Comparison of ENCODE assay signal across 23 mouse cellular contexts in the genomic region with DNA sequence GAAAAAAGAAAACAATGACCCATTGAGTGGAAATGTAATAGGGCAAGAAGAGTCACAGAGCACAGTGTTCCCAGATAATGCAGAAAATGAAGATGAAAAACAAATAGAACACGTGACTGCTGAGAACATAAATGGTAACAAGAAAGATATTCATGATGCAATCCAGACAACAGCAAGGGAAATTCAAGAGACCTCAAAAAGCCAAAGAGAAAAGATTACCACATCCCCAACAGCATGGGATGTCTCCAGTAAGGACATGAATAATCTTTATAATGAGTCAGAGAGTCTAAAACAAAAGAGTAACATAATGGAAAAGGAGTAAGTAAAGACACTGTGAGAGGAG. TPM values are rescaled to one million over a fixed set of nuclear protein-coding genes. Genes with fewer than 3 reads are reported as not detected.
A peak's percentile ranks its signal among the peaks of the same experiment; 100 is the strongest.
DNase-seq lines count a peak whose midpoint lies in the region; ATAC-seq lines count a peak whose summit lies in the region.
"Had no signal": no experiment of that assay in that cellular context is flagged by ENCODE, and none has a peak within 500 bp of the region (broad histone marks: within the 10 kb centered on the region; RNA-seq: fewer than 3 reads in every experiment).

No protein-coding gene starts in this region.

- 56% methylated on average over 1 of the region's 1 CpGs for WGBS in hindbrain, embryonic 11.5 days
- 57% methylated on average over 1 of the region's 1 CpGs for WGBS in hindbrain, embryonic 12.5 days
- WGBS in midbrain, embryonic 15.5 days, result 43% methylated on average over 1 of the region's 1 CpGs
- 45% methylated on average over 1 of the region's 1 CpGs for WGBS in midbrain, embryonic 13.5 days
- 47% methylated on average over 1 of the region's 1 CpGs for WGBS in midbrain, embryonic 16.5 days
- 59% methylated on average over 1 of the region's 1 CpGs for WGBS in liver, embryonic 12.5 days (ENCODE audit: insufficient replicate concordance)

- no peaks in the 10 kb centered on the region for H3K4me1 ChIP-seq in hindbrain, embryonic 11.5 days (replicated peaks; ENCODE audit: control insufficient read depth, insufficient read depth, low read length)
- H3K4me1 ChIP-seq in hindbrain, embryonic 12.5 days, result no peaks in the 10 kb centered on the region
- no peaks in the 10 kb centered on the region for H3K4me1 ChIP-seq in midbrain, embryonic 15.5 days
- H3K4me1 ChIP-seq in midbrain, embryonic 13.5 days (replicated peaks), result no peaks in the 10 kb centered on the region
- H3K4me1 ChIP-seq in midbrain, embryonic 16.5 days (ENCODE audit: control insufficient read depth, insufficient read depth, low read length), result no peaks in the 10 kb centered on the region
- no peaks in the 10 kb centered on the region for H3K4me1 ChIP-seq in liver, embryonic 12.5 days
- H3K4me1 ChIP-seq: embryonic facial prominence, embryonic 13.5 days; heart, embryonic 15.5 days; limb, embryonic 12.5 days; lung, embryonic 15.5 days; stomach, embryonic 15.5 days had no signal

- H3K9ac ChIP-seq in hindbrain, embryonic 11.5 days (ENCODE audit: low read depth, low read length), result no peak overlapping the region
- no peak overlapping the region for H3K9ac ChIP-seq in hindbrain, embryonic 12.5 days
- H3K9ac ChIP-seq in midbrain, embryonic 15.5 days, result no peak overlapping the region
- H3K9ac ChIP-seq in midbrain, embryonic 13.5 days (replicated peaks), result no peak overlapping the region
- H3K9ac ChIP-seq in midbrain, embryonic 16.5 days (ENCODE audit: low read depth, low read length), result no peak overlapping the region
- H3K9ac ChIP-seq in liver, embryonic 12.5 days, result no peak overlapping the region
- H3K9ac ChIP-seq: embryonic facial prominence, embryonic 13.5 days; heart, embryonic 15.5 days; limb, embryonic 12.5 days; liver, embryonic 14.5 days; lung, embryonic 15.5 days; stomach, embryonic 15.5 days had no signal

- ATAC-seq in hindbrain, embryonic 11.5 days (ENCODE audit: low FRiP score), result peak; percentile 61
- no peak; the same call in 1 of the 2 replicates for ATAC-seq in hindbrain, embryonic 12.5 days (ENCODE audit: low FRiP score)
- ATAC-seq in midbrain, embryonic 15.5 days (replicated peaks), result no peak; the same call in 1 of the 2 replicates
- ATAC-seq in midbrain, embryonic 13.5 days, result no peak
- ATAC-seq in midbrain, embryonic 16.5 days, result peak; percentile 14; the same call in 1 of the 2 replicates
- no peak for ATAC-seq in liver, embryonic 12.5 days
- ATAC-seq: intestine, embryonic 16.5 days had no signal

- no peak overlapping the region for H3K27ac ChIP-seq in hindbrain, embryonic 11.5 days (ENCODE audit: low read depth, low read length)
- no peak overlapping the region for H3K27ac ChIP-seq in hindbrain, embryonic 12.5 days
- 0 out of 2 replicates have a peak overlapping the region, but pooled peaks have one; percentile 32 for H3K27ac ChIP-seq in midbrain, embryonic 15.5 days
- no peak overlapping the region for H3K27ac ChIP-seq in midbrain, embryonic 13.5 days
- H3K27ac ChIP-seq in midbrain, embryonic 16.5 days (ENCODE audit: low read length), result no peak overlapping the region
- H3K27ac ChIP-seq in liver, embryonic 12.5 days, result no peak overlapping the region
- H3K27ac ChIP-seq: embryonic facial prominence, embryonic 13.5 days; heart, adult 2 months; heart, embryonic 15.5 days; limb, embryonic 12.5 days; liver, embryonic 14.5 days; lung, embryonic 15.5 days; macrophage; stomach, embryonic 15.5 days had no signal

- no peaks in the 10 kb centered on the region for H3K9me3 ChIP-seq in hindbrain, embryonic 11.5 days (ENCODE audit: control insufficient read depth, low read length)
- no peaks in the 10 kb centered on the region for H3K9me3 ChIP-seq in hindbrain, embryonic 12.5 days (replicated peaks)
- no peaks in the 10 kb centered on the region for H3K9me3 ChIP-seq in midbrain, embryonic 15.5 days
- no peaks in the 10 kb centered on the region for H3K9me3 ChIP-seq in midbrain, embryonic 13.5 days
- H3K9me3 ChIP-seq in midbrain, embryonic 16.5 days (replicated peaks; ENCODE audit: control insufficient read depth, low read length, poor library complexity, severe bottlenecking), result no peaks in the 10 kb centered on the region
- H3K9me3 ChIP-seq in liver, embryonic 12.5 days (replicated peaks), result no peaks in the 10 kb centered on the region
- H3K9me3 ChIP-seq: embryonic facial prominence, embryonic 13.5 days; heart, embryonic 15.5 days; limb, embryonic 12.5 days; lung, embryonic 15.5 days; stomach, embryonic 15.5 days had no signal

- no peaks in the 10 kb centered on the region for H3K27me3 ChIP-seq in hindbrain, embryonic 11.5 days (ENCODE audit: control insufficient read depth, insufficient read depth, low read length)
- H3K27me3 ChIP-seq in hindbrain, embryonic 12.5 days, result no peaks in the 10 kb centered on the region
- no peaks in the 10 kb centered on the region for H3K27me3 ChIP-seq in midbrain, embryonic 15.5 days (replicated peaks)
- no peaks in the 10 kb centered on the region for H3K27me3 ChIP-seq in midbrain, embryonic 13.5 days
- H3K27me3 ChIP-seq in midbrain, embryonic 16.5 days (ENCODE audit: control insufficient read depth, insufficient read depth, low read depth, low read length), result no peaks in the 10 kb centered on the region
- H3K27me3 ChIP-seq in liver, embryonic 12.5 days (replicated peaks), result no peaks in the 10 kb centered on the region
- H3K27me3 ChIP-seq: embryonic facial prominence, embryonic 13.5 days; heart, embryonic 15.5 days; limb, embryonic 12.5 days; lung, embryonic 15.5 days; stomach, embryonic 15.5 days had no signal

- no peaks in the 10 kb centered on the region for H3K36me3 ChIP-seq in hindbrain, embryonic 11.5 days (ENCODE audit: control insufficient read depth, insufficient read depth, low read length)
- no peaks in the 10 kb centered on the region for H3K36me3 ChIP-seq in hindbrain, embryonic 12.5 days
- no peaks in the 10 kb centered on the region for H3K36me3 ChIP-seq in midbrain, embryonic 15.5 days (replicated peaks)
- H3K36me3 ChIP-seq in midbrain, embryonic 13.5 days, result no peaks in the 10 kb centered on the region
- H3K36me3 ChIP-seq in midbrain, embryonic 16.5 days (ENCODE audit: control insufficient read depth, insufficient read depth, low read length), result no peaks in the 10 kb centered on the region
- no peaks in the 10 kb centered on the region for H3K36me3 ChIP-seq in liver, embryonic 12.5 days
- H3K36me3 ChIP-seq: embryonic facial prominence, embryonic 13.5 days; heart, embryonic 15.5 days; limb, embryonic 12.5 days; lung, embryonic 15.5 days; stomach, embryonic 15.5 days had no signal

- no peak overlapping the region for H3K4me3 ChIP-seq in hindbrain, embryonic 11.5 days (ENCODE audit: low read depth, low read length)
- no peak overlapping the region for H3K4me3 ChIP-seq in hindbrain, embryonic 12.5 days
- no peak overlapping the region for H3K4me3 ChIP-seq in midbrain, embryonic 15.5 days
- no peak overlapping the region for H3K4me3 ChIP-seq in midbrain, embryonic 13.5 days (replicated peaks)
- H3K4me3 ChIP-seq in midbrain, embryonic 16.5 days (ENCODE audit: low read depth, low read length), result no peak overlapping the region
- no peak overlapping the region for H3K4me3 ChIP-seq in liver, embryonic 12.5 days
- H3K4me3 ChIP-seq: embryonic facial prominence, embryonic 13.5 days; heart, adult 2 months; heart, embryonic 15.5 days; limb, embryonic 12.5 days; lung, embryonic 15.5 days; stomach, embryonic 15.5 days had no signal

- DNase-seq in hindbrain, embryonic 11.5 days (ENCODE audit: low spot score), result no peak
- DNase-seq in lung, postnatal 25 days (ENCODE audit: low spot score), result no peak
- DNase-seq: B cell, adult 2 months; cerebellum, adult 9-11 months; heart, adult 2 months; heart, postnatal 4 days; kidney, postnatal 36 days; right cerebral cortex, postnatal 25 days; thymus, adult 18-20 months had no signal

- no peak overlapping the region for H3K4me2 ChIP-seq in hindbrain, embryonic 11.5 days (replicated peaks; ENCODE audit: low read depth, low read length)
- no peak overlapping the region for H3K4me2 ChIP-seq in hindbrain, embryonic 12.5 days (replicated peaks)
- no peak overlapping the region for H3K4me2 ChIP-seq in midbrain, embryonic 15.5 days
- no peak overlapping the region for H3K4me2 ChIP-seq in midbrain, embryonic 13.5 days (replicated peaks)
- H3K4me2 ChIP-seq in midbrain, embryonic 16.5 days (ENCODE audit: low read length), result no peak overlapping the region
- H3K4me2 ChIP-seq in liver, embryonic 12.5 days, result no peak overlapping the region
- H3K4me2 ChIP-seq: embryonic facial prominence, embryonic 13.5 days; heart, embryonic 15.5 days; limb, embryonic 12.5 days; lung, embryonic 15.5 days; stomach, embryonic 15.5 days had no signal

RNA-seq across cellular contexts. Expression of a gene that starts 0.4 kb away (rescaled TPM):
- not detected in 2 replicates for polyA plus RNA-seq in hindbrain, embryonic 11.5 days (2014; fragmentation: Nextera tagmentation; extraction: Ambion mirVana)
- polyA plus RNA-seq in hindbrain, embryonic 12.5 days (2016; fragmentation: Nextera tagmentation; extraction: Ambion mirVana), result not detected in 2 replicates
- polyA plus RNA-seq in midbrain, embryonic 15.5 days (2015; fragmentation: Nextera tagmentation; extraction: Ambion mirVana), result not detected in 2 replicates
- polyA plus RNA-seq in midbrain, embryonic 13.5 days (2015; fragmentation: Nextera tagmentation; extraction: Ambion mirVana), result not detected in 2 replicates
- not detected in 2 replicates for polyA plus RNA-seq in midbrain, embryonic 16.5 days (2015; fragmentation: Nextera tagmentation; extraction: Ambion mirVana)
- not detected in 2 replicates for polyA plus RNA-seq in liver, embryonic 12.5 days (2016; fragmentation: Nextera tagmentation; extraction: Ambion mirVana)
- polyA plus RNA-seq: embryonic facial prominence, embryonic 13.5 days; heart, adult 2 months; heart, embryonic 15.5 days; intestine, embryonic 16.5 days; kidney, embryonic 14.5 days; limb, embryonic 12.5 days; liver, embryonic 14.5 days; lung, embryonic 15.5 days; macrophage; stomach, embryonic 15.5 days had no signal

RNA-seq across cellular contexts. Expression of a gene that starts 48.1 kb away (rescaled TPM):
- 1.3 and 2.2 TPM in 2 replicates for polyA plus RNA-seq in hindbrain, embryonic 11.5 days (2014; fragmentation: Nextera tagmentation; extraction: Ambion mirVana)
- polyA plus RNA-seq in hindbrain, embryonic 12.5 days (2016; fragmentation: Nextera tagmentation; extraction: Ambion mirVana), result 3.0 and 4.4 TPM in 2 replicates
- polyA plus RNA-seq in midbrain, embryonic 15.5 days (2015; fragmentation: Nextera tagmentation; extraction: Ambion mirVana), result 4.3 and 6.5 TPM in 2 replicates
- 1.0 and 2.5 TPM in 2 replicates for polyA plus RNA-seq in midbrain, embryonic 13.5 days (2015; fragmentation: Nextera tagmentation; extraction: Ambion mirVana)
- 6.0 and 8.1 TPM in 2 replicates for polyA plus RNA-seq in midbrain, embryonic 16.5 days (2015; fragmentation: Nextera tagmentation; extraction: Ambion mirVana)
- 2.8 and 3.2 TPM in 2 replicates for polyA plus RNA-seq in liver, embryonic 12.5 days (2016; fragmentation: Nextera tagmentation; extraction: Ambion mirVana)

Comparison
In these comparisons a context has a peak if more than half of its experiments do, and no peak if none do; other contexts are left out.
1. ATAC-seq: peak in hindbrain, embryonic 11.5 days (single experiment) and midbrain, embryonic 16.5 days (single experiment); none in hindbrain, embryonic 12.5 days (single experiment), midbrain, embryonic 15.5 days (single experiment), midbrain, embryonic 13.5 days (single experiment) and liver, embryonic 12.5 days (single experiment).